Mouse (Mus musculus): ENCODE measurements at regions not wholly inside any gene's neighbourhood (a gene's known extent, or its start where the extent isn't known, plus 50 kb on each side); places are given as distances from the start of the nearest gene placed in this dataset.

GRCm38 (mm10) chr14:76302322-76302991, 112.3 kb upstream of the Tsc22d1 start:
- no peak for DNase-seq

GRCm38 (mm10) chr14:76307603-76308002, 107.2 kb upstream of the Tsc22d1 start:
- no peak for DNase-seq

DNA sequence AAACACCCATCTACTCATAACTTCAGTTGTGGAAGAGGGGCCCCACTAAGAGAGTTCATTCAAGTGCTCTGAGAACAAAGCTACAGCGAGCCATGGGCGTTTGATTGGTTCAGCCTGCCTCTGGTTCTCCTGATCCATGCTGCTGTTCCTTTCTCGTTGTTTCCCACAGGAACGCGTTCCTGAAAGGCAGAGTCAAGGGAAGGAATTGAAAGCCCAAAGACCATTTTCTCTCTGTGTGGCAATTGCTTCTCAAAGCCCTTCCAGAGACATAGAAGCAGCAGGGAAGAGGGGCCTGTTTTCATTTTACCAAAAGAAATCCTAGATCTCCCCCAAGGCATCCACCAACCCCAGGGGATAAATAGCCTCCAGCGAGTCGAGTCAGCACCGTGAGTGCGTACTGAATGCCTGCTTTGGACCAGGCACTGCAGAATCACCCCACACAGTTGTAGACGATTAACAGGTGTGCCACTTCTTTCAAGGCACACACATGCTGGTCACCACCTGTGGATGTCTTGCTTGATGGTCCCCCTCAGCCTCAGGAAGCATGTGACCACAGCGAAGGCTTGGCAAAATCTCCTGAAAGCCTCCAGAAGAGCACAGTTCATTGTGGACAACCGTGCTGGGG, 106.5 kb upstream of the Tsc22d1 start:
- DNase-seq, result no peak

- DNase-seq, result no peak
Observed at GRCm38 (mm10) chr14:76309606-76310005, 105.2 kb upstream of the Tsc22d1 start.

GRCm38 (mm10) chr14:76310278-76310677, 104.5 kb upstream of the Tsc22d1 start:
- DNase-seq, result peak; percentile 42 to 59

DNA sequence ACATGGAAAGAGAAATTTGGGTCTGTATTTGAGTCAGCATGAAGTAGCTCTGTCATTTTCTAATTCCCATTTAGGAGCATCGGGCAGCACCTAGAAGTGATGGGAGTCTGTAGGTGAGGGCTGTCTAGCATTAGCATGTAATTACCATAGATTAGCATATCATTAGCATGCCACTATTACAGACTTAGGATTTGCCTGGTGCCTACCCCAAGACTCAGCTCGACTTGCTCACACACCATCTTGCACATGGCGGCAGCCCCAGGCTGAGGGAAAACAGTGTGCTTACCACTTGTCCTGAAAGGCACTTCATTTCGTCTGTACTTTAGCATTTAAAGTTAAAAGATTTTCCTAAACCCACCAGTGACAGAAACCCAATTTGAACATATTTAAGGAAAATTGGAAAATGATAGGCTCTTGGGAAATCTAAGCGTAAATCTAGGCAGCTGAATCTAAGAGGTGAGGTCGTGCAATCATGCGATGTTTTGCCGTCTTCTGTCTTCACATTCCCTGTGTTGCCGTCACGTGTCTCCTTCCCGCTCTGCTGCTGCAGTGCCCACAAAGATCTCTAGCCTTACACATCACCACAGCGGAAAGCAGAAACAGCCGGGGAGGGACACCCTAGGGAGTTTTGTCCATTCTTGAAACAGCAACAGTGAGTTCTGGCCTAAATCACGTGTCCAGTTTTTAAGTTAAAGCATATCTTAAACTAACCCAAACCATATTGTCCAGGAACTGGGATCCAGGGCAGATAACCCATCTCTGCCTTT, 101.2 kb upstream of the Tsc22d1 start:
- DNase-seq, result no peak

GRCm38 (mm10) chr14:76318438-76318837, 96.3 kb upstream of the Tsc22d1 start:
- no peak for DNase-seq

- DNase-seq, result peak; percentile 14 to 31
Observed at GRCm38 (mm10) chr14:76324246-76324645, 90.5 kb upstream of the Tsc22d1 start.

GRCm38 (mm10) chr14:76329983-76330382, 84.8 kb upstream of the Tsc22d1 start:
- DNase-seq, result no peak

GRCm38 (mm10) chr14:76331497-76332335, 83.0 kb upstream of the Tsc22d1 start:
- DNase-seq, result no peak

DNA sequence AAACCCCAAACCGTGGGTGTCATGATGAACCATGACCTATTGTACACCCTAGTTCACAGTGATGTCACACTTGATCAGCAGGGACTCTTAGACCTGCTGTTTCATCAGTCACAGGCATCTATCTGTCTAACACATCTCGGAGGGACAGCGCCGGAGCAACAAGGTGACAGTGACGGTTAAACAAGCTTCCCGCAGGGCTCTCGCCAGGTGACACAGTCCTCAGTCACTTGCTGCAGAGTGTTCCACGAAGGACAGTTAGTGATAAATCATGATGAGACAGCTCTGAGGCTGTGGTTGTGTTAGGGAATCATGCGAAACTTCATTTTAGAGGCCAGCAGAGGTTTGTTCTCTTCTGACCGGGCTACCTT, 82.4 kb upstream of the Tsc22d1 start:
- no peak for DNase-seq

GRCm38 (mm10) chr14:76340789-76341188, 74.0 kb upstream of the Tsc22d1 start:
- no peak for DNase-seq

GRCm38 (mm10) chr14:76341226-76341625, 73.5 kb upstream of the Tsc22d1 start:
- DNase-seq, result no peak

DNA sequence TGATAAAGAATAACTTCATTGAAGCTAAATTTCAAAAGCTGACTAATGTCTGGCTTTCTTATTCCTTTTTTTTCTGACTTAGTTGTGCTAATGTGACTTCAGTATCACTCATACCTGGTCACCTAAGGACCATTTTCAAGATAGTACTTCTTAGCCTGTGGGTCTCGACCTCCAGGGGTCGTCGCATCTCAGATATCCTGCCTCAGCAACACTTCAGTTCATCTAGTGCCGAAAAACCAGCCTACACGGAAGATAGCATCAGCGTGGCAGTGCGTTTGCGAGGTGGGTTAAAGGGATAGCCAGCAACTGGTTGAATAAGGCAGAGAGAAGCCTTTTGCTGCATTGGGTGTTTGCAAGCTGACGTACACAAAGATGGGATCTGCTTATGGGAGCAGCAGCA, 62.9 kb upstream of the Tsc22d1 start:
- DNase-seq, result no peak

DNA sequence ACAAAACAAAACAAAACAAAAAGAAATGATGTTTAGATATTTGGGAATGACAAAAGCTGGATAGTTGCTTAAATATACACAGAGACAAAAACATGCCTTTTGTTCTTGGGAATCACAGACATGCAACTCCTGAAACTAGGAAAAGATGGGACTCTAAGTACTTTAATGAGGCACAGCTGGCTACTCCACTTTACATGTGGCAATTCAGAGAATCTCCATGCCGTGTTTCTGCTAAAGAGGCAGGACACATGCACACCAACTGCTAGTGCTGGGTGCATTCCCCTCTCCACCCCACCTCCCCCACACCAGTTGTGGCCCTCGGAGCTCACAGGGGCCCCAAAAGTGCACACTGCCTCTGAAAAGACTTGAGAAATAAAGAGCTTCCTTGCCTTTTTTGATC, 58.6 kb upstream of the Tsc22d1 start:
- no peak for DNase-seq

DNA sequence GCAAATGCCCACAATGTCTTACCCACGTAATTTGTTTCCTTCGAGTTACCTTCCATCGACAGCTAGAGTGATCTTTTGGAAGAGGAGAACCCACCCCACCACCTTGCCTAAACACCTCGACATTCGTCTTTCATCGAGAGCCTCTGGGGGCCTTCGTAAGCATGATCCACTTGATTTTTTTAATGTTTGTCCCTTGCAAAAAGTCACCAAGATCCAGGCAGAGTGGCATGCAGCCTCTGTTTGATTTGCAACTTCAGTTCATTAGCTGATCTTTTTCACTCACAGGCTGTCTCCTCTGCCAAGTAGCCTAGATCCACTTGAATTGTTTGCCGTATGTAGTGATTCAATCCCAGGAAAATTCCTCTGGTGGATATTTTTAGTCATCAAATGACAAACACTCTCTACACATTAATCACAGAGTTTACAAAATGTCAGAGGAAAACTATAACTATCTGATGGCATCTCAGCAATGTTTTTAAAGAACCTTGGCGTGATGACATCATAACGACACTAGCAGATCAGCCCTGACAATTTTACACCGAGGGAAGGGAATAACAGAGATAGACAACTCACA, 54.8 kb upstream of the Tsc22d1 start:
- no peak for DNase-seq

GRCm38 (mm10) chr14:76364034-76364433, 50.7 kb upstream of the Tsc22d1 start:
- DNase-seq, result no peak
